Mouse (Mus musculus): Measurements from ENCODE around the gene Vsx2. TPM values are rescaled to one million over a fixed set of nuclear protein-coding genes. Genes with fewer than 3 reads are reported as not detected.

Vsx2 gene
- not detected in 2 replicates for total RNA-seq (2012; rRNA removed)
- not detected in 2 replicates for total RNA-seq (2014; rRNA removed)
- not detected in 2 replicates for polyA plus RNA-seq (2012; ENCODE audit: insufficient read length, low read depth)

- DNase-seq (ENCODE audit: extremely low read depth) = no peak
- no peak for TF ChIP-seq ZNF384 (IDR thresholded peaks at IDR 0.05; ENCODE audit: low read depth, low read length)
- TF ChIP-seq USF2 (conservative IDR thresholded peaks at IDR 0.05; ENCODE audit: low read depth, low read length) = no peak
- no peak for TF ChIP-seq TBP (conservative IDR thresholded peaks at IDR 0.05; ENCODE audit: low read depth, low read length)
- no peak for TF ChIP-seq ETS1 (conservative IDR thresholded peaks at IDR 0.05; ENCODE audit: low read depth, low read length)
- no peak for TF ChIP-seq UBTF (IDR thresholded peaks at IDR 0.05; ENCODE audit: low read depth, low read length)
- no peak for TF ChIP-seq EP300 (IDR thresholded peaks at IDR 0.05; ENCODE audit: low read length)
- TF ChIP-seq IRF4 (IDR thresholded peaks at IDR 0.05; ENCODE audit: low read depth, low read length) = no peak
- no peak for TF ChIP-seq CHD2 (IDR thresholded peaks at IDR 0.05; ENCODE audit: low read length)
- TF ChIP-seq MEF2A (IDR thresholded peaks at IDR 0.05; ENCODE audit: borderline replicate concordance, low read depth, low read length) = no peak
- TF ChIP-seq MAX (IDR thresholded peaks at IDR 0.05; ENCODE audit: low read length) = no peak
- no peak for TF ChIP-seq CHD1 (IDR thresholded peaks at IDR 0.05; ENCODE audit: low read depth, low read length)
- no peak for TF ChIP-seq JUND (conservative IDR thresholded peaks at IDR 0.05; ENCODE audit: low read depth, low read length)
- TF ChIP-seq MYC (IDR thresholded peaks at IDR 0.05; ENCODE audit: low read depth, low read length) = no peak
- TF ChIP-seq CTCF (conservative IDR thresholded peaks at IDR 0.05 in 1 of 2, IDR thresholded peaks at IDR 0.05 in 1 of 2; ENCODE audit: low read depth in 2 of 2, low read length in 2 of 2) = no peak
- no peak for TF ChIP-seq HCFC1 (IDR thresholded peaks at IDR 0.05; ENCODE audit: low read depth, low read length)
- TF ChIP-seq ELF1 (IDR thresholded peaks at IDR 0.05; ENCODE audit: low read depth, low read length) = no peak
- no peak for TF ChIP-seq SMC3 (IDR thresholded peaks at IDR 0.05; ENCODE audit: low read depth, low read length)
- no peak for TF ChIP-seq PAX5 (IDR thresholded peaks at IDR 0.05; ENCODE audit: low read length)
- Histone ChIP-seq H3K4me1 (ENCODE audit: control insufficient read depth in 1 of 2, insufficient read depth in 2 of 2) (no peaks in the 10 kb centered on the region), H3K4me3 (replicated peaks in 1 of 3; ENCODE audit: low read depth in 2 of 3, low read length in 2 of 3, poor library complexity in 1 of 3) (no peak within 1 kb of the TSS), H3K9ac (ENCODE audit: insufficient read depth, low read depth) (no peak within 1 kb of the TSS), H3K79me2 (replicated peaks; ENCODE audit: control insufficient read depth, extremely low read depth, insufficient read depth, poor library complexity, severe bottlenecking) (no peaks in the 10 kb centered on the region), H3K9me3 (replicated peaks; ENCODE audit: low read length) (peaks cover 2% of the 10 kb centered on the region), H3K27me3 (replicated peaks) (peaks cover 52% of the 10 kb centered on the region), H3K36me3 (replicated peaks in 1 of 2; ENCODE audit: control insufficient read depth in 1 of 2, insufficient read depth in 1 of 2, low read length in 1 of 2) (no peaks in the 10 kb centered on the region), H3K4me2 (ENCODE audit: insufficient read depth, low read depth, poor library complexity, severe bottlenecking) (no peak within 1 kb of the TSS), H3K27ac (ENCODE audit: insufficient read depth, low read depth) (no peak within 1 kb of the TSS)
- in situ Hi-C loops (cut with MboI; ENCODE audit: low pct_ligation_motif_present, low pct_unique_long_range_greater_than_20kb, low sequenced_read_pairs) = no loop called here
- dilution Hi-C loops (cut with MboI; ENCODE audit: extremely low pct_ligation_motif_present, extremely low pct_unique_long_range_greater_than_20kb, low sequenced_read_pairs) = no loop called here
These were observed at the start of gene Vsx2 for GRCm38 (mm10) chr12:84569336-84569970. TSS of gene Vsx2 (plus strand) at chr12:84569762.

DNA sequence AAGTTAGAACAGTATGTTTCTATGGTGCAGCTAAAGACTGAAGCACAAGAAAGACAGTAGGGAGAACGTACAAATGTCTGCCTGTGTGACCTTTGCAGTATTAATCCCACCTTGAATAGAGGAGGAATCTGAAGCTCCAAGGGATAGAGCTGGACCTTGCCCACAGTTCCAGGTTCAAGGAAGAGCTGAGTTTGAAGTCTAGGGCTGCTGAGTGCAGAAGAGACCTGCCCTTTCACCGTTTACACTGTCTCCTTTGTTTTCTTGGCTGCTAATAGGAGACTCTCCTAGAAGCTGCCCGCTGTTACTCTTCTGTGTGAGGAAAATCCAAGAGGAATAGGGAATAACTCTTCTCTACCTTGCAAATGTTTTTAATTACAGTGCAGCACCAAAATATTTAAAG is 45.8 kb upstream of the Vsx2 start:
- H3K27ac ChIP-seq (ENCODE audit: insufficient read depth, low read depth) = no peak overlapping the region
- no peaks in the 10 kb centered on the region for H3K9me3 ChIP-seq (replicated peaks; ENCODE audit: low read length)
- H3K79me2 ChIP-seq (replicated peaks; ENCODE audit: control insufficient read depth, extremely low read depth, insufficient read depth, poor library complexity, severe bottlenecking) = no peaks in the 10 kb centered on the region
- in situ Hi-C loops (cut with MboI; ENCODE audit: low pct_ligation_motif_present, low pct_unique_long_range_greater_than_20kb, low sequenced_read_pairs) = no loop called here
- peaks cover 5 to 54% of the 10 kb centered on the region in 2 experiments for H3K36me3 ChIP-seq (replicated peaks in 1 of 2; ENCODE audit: control insufficient read depth in 1 of 2, insufficient read depth in 1 of 2, low read length in 1 of 2)
- dilution Hi-C loops (cut with MboI; ENCODE audit: extremely low pct_ligation_motif_present, extremely low pct_unique_long_range_greater_than_20kb, low sequenced_read_pairs) = no loop called here
- no peak overlapping the region for H3K4me3 ChIP-seq (replicated peaks in 1 of 3; ENCODE audit: low read depth in 2 of 3, low read length in 2 of 3, poor library complexity in 1 of 3)
- DNase-seq (ENCODE audit: extremely low read depth) = no peak
- no peaks in the 10 kb centered on the region for H3K27me3 ChIP-seq (replicated peaks)
- no peaks in the 10 kb centered on the region for H3K4me1 ChIP-seq (ENCODE audit: control insufficient read depth in 1 of 2, insufficient read depth in 2 of 2)
- TF ChIP-seq MXI1 (IDR thresholded peaks at IDR 0.05; ENCODE audit: low read depth, low read length) (no peak), TBP (conservative IDR thresholded peaks at IDR 0.05; ENCODE audit: low read depth, low read length) (no peak), MAFK (IDR thresholded peaks at IDR 0.05; ENCODE audit: insufficient replicate concordance, low read length) (no peak), UBTF (IDR thresholded peaks at IDR 0.05; ENCODE audit: low read depth, low read length) (no peak), CHD1 (IDR thresholded peaks at IDR 0.05; ENCODE audit: low read depth, low read length) (no peak), ZNF384 (IDR thresholded peaks at IDR 0.05; ENCODE audit: low read depth, low read length) (no peak), POLR2A (IDR thresholded peaks at IDR 0.05; ENCODE audit: low read depth, low read length) (no peak), MAX (IDR thresholded peaks at IDR 0.05; ENCODE audit: low read length) (no peak), MEF2A (IDR thresholded peaks at IDR 0.05; ENCODE audit: borderline replicate concordance, low read depth, low read length) (no peak), MYC (IDR thresholded peaks at IDR 0.05; ENCODE audit: low read depth, low read length) (no peak), MAZ (IDR thresholded peaks at IDR 0.05; ENCODE audit: low read depth, low read length) (no peak), RCOR1 (conservative IDR thresholded peaks at IDR 0.05; ENCODE audit: low read depth, low read length) (no peak), E2F4 (IDR thresholded peaks at IDR 0.05; ENCODE audit: insufficient replicate concordance, low read depth, low read length) (no peak), PAX5 (IDR thresholded peaks at IDR 0.05; ENCODE audit: low read length) (no peak), KAT2A (IDR thresholded peaks at IDR 0.05; ENCODE audit: insufficient replicate concordance, low read length) (no peak), HCFC1 (IDR thresholded peaks at IDR 0.05; ENCODE audit: low read depth, low read length) (no peak), TCF12 (IDR thresholded peaks at IDR 0.05; ENCODE audit: low read depth, low read length) (no peak)
- no peak overlapping the region for H3K9ac ChIP-seq (ENCODE audit: insufficient read depth, low read depth)
- no peak overlapping the region for H3K4me2 ChIP-seq (ENCODE audit: insufficient read depth, low read depth, poor library complexity, severe bottlenecking)
